Mouse (Mus musculus): ENCODE measurements around the gene Atad1. TPM values are rescaled to one million over a fixed set of nuclear protein-coding genes. Genes with fewer than 3 reads are reported as not detected.

The Atad1 gene
- polyA plus RNA-seq, 1 experiment from 2014 or later = 90.8 TPM

DNA sequence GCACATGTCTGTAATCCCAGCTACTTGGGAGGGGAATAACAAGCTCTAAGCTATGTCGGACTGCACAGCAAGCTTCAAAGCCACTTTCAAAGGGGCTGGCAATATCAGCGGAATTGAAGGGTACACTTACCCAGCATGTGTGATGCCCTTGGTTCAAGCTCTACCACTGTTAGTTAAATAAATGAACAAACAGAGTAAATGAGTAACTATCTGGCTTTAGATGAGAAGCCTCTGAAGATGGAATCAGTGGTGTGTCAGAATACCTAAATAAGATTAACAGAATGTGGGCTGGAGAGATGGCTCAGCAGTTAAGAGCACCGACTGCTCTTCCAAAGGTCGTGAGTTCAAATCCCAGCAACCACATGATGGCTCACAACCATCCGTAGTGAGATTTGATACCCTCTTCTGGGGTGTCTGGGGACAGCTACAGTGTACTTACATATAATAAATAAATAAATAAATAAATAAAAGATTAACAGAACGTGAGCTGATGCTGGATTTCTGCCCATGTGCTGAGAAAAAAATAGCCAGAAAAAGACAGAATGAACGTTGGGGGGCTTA lies 110.9 kb downstream of the Atad1 start:
- ATAC-seq (ENCODE audit: low FRiP score, low TSS enrichment) = no peak
- Histone ChIP-seq H3K27me3 (ENCODE audit: control insufficient read depth, insufficient read depth, low read length) (no peaks in the 10 kb centered on the region), H3K9ac (ENCODE audit: low read depth, low read length) (no peak overlapping the region), H3K9me3 (ENCODE audit: control insufficient read depth, low read length) (no peaks in the 10 kb centered on the region), H3K27ac (ENCODE audit: low read depth, low read length) (no peak overlapping the region), H3K4me3 (ENCODE audit: low read length) (no peak overlapping the region), H3K4me1 (ENCODE audit: control insufficient read depth, insufficient read depth, low read length) (no peaks in the 10 kb centered on the region), H3K4me2 (replicated peaks; ENCODE audit: low read depth, low read length) (no peak overlapping the region), H3K36me3 (ENCODE audit: control insufficient read depth, insufficient read depth, low read length) (no peaks in the 10 kb centered on the region)
- 81% methylated on average over 7 of the region's 7 CpGs for WGBS

DNA sequence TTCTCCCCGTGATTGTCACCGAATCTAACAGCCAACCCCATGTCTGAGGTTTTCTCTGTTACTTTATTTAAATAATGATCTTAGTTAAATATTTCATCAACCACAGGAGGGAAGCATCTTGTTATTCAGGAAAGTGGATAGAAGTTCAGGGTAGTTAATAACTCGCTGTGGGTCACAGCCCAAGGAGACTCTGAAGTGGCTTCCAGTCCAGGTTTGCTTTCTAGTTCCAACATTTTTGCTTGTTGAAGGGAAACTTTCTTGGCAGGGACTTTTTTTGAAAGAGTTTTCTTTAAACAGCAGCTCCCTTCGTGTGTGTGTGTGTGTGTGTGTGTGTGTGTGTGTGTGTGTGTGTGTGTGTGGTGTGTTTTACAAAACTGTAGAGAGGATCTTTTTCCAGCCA lies 112.0 kb downstream of the Atad1 start:
- ATAC-seq (ENCODE audit: low FRiP score, low TSS enrichment) = no peak
- no peaks in the 10 kb centered on the region for H3K9me3 ChIP-seq (ENCODE audit: control insufficient read depth, low read length)
- H3K27me3 ChIP-seq (ENCODE audit: control insufficient read depth, insufficient read depth, low read length) = no peaks in the 10 kb centered on the region
- no peak overlapping the region for H3K4me3 ChIP-seq (ENCODE audit: low read length)
- H3K9ac ChIP-seq (ENCODE audit: low read depth, low read length) = no peak overlapping the region
- H3K36me3 ChIP-seq (ENCODE audit: control insufficient read depth, insufficient read depth, low read length) = no peaks in the 10 kb centered on the region
- H3K27ac ChIP-seq (ENCODE audit: low read depth, low read length) = no peak overlapping the region
- H3K4me2 ChIP-seq (replicated peaks; ENCODE audit: low read depth, low read length) = no peak overlapping the region
- no peaks in the 10 kb centered on the region for H3K4me1 ChIP-seq (ENCODE audit: control insufficient read depth, insufficient read depth, low read length)
- 86% methylated on average over 4 of the region's 4 CpGs for WGBS

DNA sequence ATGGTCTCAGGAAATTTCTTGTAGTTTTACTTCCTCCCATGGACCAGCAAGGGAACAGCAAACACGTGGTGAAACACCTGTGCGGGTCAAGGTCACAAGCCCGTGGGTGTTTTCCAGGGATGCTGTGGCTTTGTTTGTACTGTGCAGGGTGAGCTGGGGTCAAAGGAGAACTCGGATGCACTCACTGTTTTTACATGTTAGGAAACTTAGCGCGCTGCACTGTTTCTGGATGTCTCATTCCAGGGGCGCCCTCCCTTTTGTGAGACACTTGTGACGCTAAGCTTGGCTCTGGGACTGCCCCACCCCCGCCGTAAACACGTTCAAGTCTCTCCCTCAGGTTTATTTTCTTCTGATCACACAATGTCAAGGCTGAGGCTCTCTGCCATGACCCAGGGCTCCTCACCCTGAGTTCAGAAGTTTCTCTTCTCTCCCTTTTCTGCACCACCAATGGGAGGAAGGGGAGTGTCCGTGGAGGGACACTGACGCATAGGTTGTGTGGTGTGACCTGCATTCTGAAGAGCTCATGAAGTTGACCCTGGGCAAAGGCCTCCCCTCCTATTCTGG lies 112.7 kb downstream of the Atad1 start:
- ATAC-seq (ENCODE audit: low FRiP score, low TSS enrichment) = no peak
- Histone ChIP-seq H3K4me3 (ENCODE audit: low read length) (no peak overlapping the region), H3K9ac (ENCODE audit: low read depth, low read length) (no peak overlapping the region), H3K27me3 (ENCODE audit: control insufficient read depth, insufficient read depth, low read length) (no peaks in the 10 kb centered on the region), H3K36me3 (ENCODE audit: control insufficient read depth, insufficient read depth, low read length) (no peaks in the 10 kb centered on the region), H3K4me1 (ENCODE audit: control insufficient read depth, insufficient read depth, low read length) (no peaks in the 10 kb centered on the region), H3K27ac (ENCODE audit: low read depth, low read length) (no peak overlapping the region), H3K9me3 (ENCODE audit: control insufficient read depth, low read length) (no peaks in the 10 kb centered on the region), H3K4me2 (replicated peaks; ENCODE audit: low read depth, low read length) (no peak overlapping the region)
- WGBS = 52% methylated on average over 13 of the region's 13 CpGs

DNA sequence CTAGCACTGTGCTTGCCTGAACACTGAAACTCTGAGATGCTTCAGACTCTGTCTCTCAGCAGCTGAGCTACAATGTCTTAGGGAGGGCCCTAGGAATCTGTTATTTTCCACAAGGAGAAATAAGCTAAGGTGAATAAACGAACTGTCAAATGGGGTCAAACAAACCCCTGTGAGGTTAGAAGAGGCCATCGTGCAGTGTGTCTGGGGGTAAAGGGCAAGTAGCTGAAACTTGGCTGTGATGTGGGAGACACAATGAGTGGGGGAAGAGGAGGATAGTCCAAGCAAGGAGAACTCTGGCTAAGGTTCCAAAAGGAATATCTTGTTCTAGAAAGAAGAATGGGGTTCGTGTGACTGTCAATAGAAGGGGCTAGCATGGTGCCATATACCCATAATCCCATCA lies 117.4 kb downstream of the Atad1 start:
- Histone ChIP-seq H3K27me3 (ENCODE audit: control insufficient read depth, insufficient read depth, low read length) (no peaks in the 10 kb centered on the region), H3K4me1 (ENCODE audit: control insufficient read depth, insufficient read depth, low read length) (no peaks in the 10 kb centered on the region), H3K36me3 (ENCODE audit: control insufficient read depth, insufficient read depth, low read length) (no peaks in the 10 kb centered on the region), H3K9ac (ENCODE audit: low read depth, low read length) (no peak overlapping the region), H3K27ac (ENCODE audit: low read depth, low read length) (no peak overlapping the region), H3K4me3 (ENCODE audit: low read length) (no peak overlapping the region), H3K4me2 (replicated peaks; ENCODE audit: low read depth, low read length) (no peak overlapping the region), H3K9me3 (ENCODE audit: control insufficient read depth, low read length) (no peaks in the 10 kb centered on the region)
- no peak for ATAC-seq (ENCODE audit: low FRiP score, low TSS enrichment)
- WGBS = 73% methylated on average over 3 of the region's 3 CpGs

Other genes with a start within 250 kb of the Atad1 start
- gene Papss2, start 144.0 kb downstream of the Atad1 start, polyA plus RNA-seq (2014; fragmentation: Nextera tagmentation; extraction: Ambion mirVana) = 10.9 and 19.1 TPM in 2 replicates
- gene Pten, start 17.7 kb upstream of the Atad1 start, polyA plus RNA-seq (2014; fragmentation: Nextera tagmentation; extraction: Ambion mirVana) = 16.8 and 16.9 TPM in 2 replicates